Mouse (Mus musculus): ENCODE data around the gene Erbb4. TPM values are rescaled to one million over a fixed set of nuclear protein-coding genes. Genes with fewer than 3 reads are reported as not detected.

Erbb4 gene
- polyA plus RNA-seq, 1 experiment from 2014 or later = 15.6 TPM

- Histone ChIP-seq H3K4me3 (replicated peaks; ENCODE audit: low read length) (peak overlapping the region; percentile 78), H3K4me1 (replicated peaks; ENCODE audit: control insufficient read depth, insufficient read depth, low read length) (peaks cover 31% of the 10 kb centered on the region), H3K36me3 (ENCODE audit: control insufficient read depth, insufficient read depth) (no peaks in the 10 kb centered on the region), H3K27me3 (replicated peaks; ENCODE audit: control insufficient read depth, insufficient read depth, low read length) (peaks cover 22% of the 10 kb centered on the region), H3K4me2 (ENCODE audit: low read length) (peak overlapping the region; percentile 98), H3K27ac (ENCODE audit: low read length) (peak overlapping the region; percentile 74), H3K9ac (replicated peaks; ENCODE audit: low read depth, low read length) (peak overlapping the region; percentile 77), H3K9me3 (ENCODE audit: control insufficient read depth, low read length) (no peaks in the 10 kb centered on the region)
- WGBS = under 1% methylated on average over 35 of the region's 35 CpGs
- peak; percentile 49 for ATAC-seq
Measured at GRCm38 (mm10) chr1:69106937-69107461, 860 bp downstream of the Erbb4 start.

GRCm38 (mm10) chr1:69106322-69106761 lies 1.5 kb downstream of the Erbb4 start:
- no peaks in the 10 kb centered on the region for H3K9me3 ChIP-seq (ENCODE audit: control insufficient read depth, low read length)
- peaks cover 31% of the 10 kb centered on the region for H3K4me1 ChIP-seq (replicated peaks; ENCODE audit: control insufficient read depth, insufficient read depth, low read length)
- peak overlapping the region; percentile 78 for H3K4me3 ChIP-seq (replicated peaks; ENCODE audit: low read length)
- no peak for ATAC-seq
- peaks cover 22% of the 10 kb centered on the region for H3K27me3 ChIP-seq (replicated peaks; ENCODE audit: control insufficient read depth, insufficient read depth, low read length)
- H3K27ac ChIP-seq (ENCODE audit: low read length) = peak overlapping the region; percentile 66
- peak overlapping the region; percentile 77 for H3K9ac ChIP-seq (replicated peaks; ENCODE audit: low read depth, low read length)
- WGBS = under 1% methylated on average over 24 of the region's 24 CpGs
- H3K4me2 ChIP-seq (ENCODE audit: low read length) = peak overlapping the region; percentile 98
- H3K36me3 ChIP-seq (ENCODE audit: control insufficient read depth, insufficient read depth) = no peaks in the 10 kb centered on the region

GRCm38 (mm10) chr1:69105493-69106321 lies 2.2 kb downstream of the Erbb4 start:
- ATAC-seq = peak; percentile 21; the same call in 1 of the 2 replicates
- WGBS = under 1% methylated on average over 29 of the region's 29 CpGs
- H3K9me3 ChIP-seq (ENCODE audit: control insufficient read depth, low read length) = no peaks in the 10 kb centered on the region
- H3K4me2 ChIP-seq (ENCODE audit: low read length) = peak overlapping the region; percentile 98
- H3K27ac ChIP-seq (ENCODE audit: low read length) = peak overlapping the region; percentile 66
- H3K27me3 ChIP-seq (replicated peaks; ENCODE audit: control insufficient read depth, insufficient read depth, low read length) = peaks cover 22% of the 10 kb centered on the region
- peaks cover 31% of the 10 kb centered on the region for H3K4me1 ChIP-seq (replicated peaks; ENCODE audit: control insufficient read depth, insufficient read depth, low read length)
- peak overlapping the region; percentile 78 for H3K4me3 ChIP-seq (replicated peaks; ENCODE audit: low read length)
- peak overlapping the region; percentile 77 for H3K9ac ChIP-seq (replicated peaks; ENCODE audit: low read depth, low read length)
- no peaks in the 10 kb centered on the region for H3K36me3 ChIP-seq (ENCODE audit: control insufficient read depth, insufficient read depth)

DNA sequence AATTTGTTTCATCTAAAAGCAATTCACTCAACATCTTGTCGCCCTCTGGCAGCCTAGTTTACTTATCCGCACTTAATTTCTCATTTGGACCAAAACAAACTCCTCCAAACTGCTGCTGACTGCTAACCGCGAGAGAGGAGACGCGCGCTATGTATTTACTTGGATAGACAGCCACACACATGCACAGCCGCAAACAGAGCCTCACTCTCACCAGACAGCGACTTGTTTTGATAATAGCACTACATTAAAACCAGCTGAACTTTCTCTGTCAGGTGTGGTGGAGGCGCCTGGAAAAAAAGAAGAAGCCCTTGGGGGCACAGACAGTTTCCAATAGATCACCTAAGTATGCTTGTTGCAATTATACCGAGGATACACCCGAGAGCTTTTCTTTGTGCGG lies 2.8 kb downstream of the Erbb4 start:
- under 1% methylated on average over 13 of the region's 13 CpGs for WGBS
- peaks cover 22% of the 10 kb centered on the region for H3K27me3 ChIP-seq (replicated peaks; ENCODE audit: control insufficient read depth, insufficient read depth, low read length)
- no peaks in the 10 kb centered on the region for H3K9me3 ChIP-seq (ENCODE audit: control insufficient read depth, low read length)
- peak overlapping the region; percentile 98 for H3K4me2 ChIP-seq (ENCODE audit: low read length)
- H3K27ac ChIP-seq (ENCODE audit: low read length) = peak overlapping the region; percentile 63
- ATAC-seq = no peak
- peak overlapping the region; percentile 77 for H3K9ac ChIP-seq (replicated peaks; ENCODE audit: low read depth, low read length)
- H3K4me1 ChIP-seq (replicated peaks; ENCODE audit: control insufficient read depth, insufficient read depth, low read length) = peaks cover 31% of the 10 kb centered on the region
- peak overlapping the region; percentile 78 for H3K4me3 ChIP-seq (replicated peaks; ENCODE audit: low read length)
- no peaks in the 10 kb centered on the region for H3K36me3 ChIP-seq (ENCODE audit: control insufficient read depth, insufficient read depth)

DNA sequence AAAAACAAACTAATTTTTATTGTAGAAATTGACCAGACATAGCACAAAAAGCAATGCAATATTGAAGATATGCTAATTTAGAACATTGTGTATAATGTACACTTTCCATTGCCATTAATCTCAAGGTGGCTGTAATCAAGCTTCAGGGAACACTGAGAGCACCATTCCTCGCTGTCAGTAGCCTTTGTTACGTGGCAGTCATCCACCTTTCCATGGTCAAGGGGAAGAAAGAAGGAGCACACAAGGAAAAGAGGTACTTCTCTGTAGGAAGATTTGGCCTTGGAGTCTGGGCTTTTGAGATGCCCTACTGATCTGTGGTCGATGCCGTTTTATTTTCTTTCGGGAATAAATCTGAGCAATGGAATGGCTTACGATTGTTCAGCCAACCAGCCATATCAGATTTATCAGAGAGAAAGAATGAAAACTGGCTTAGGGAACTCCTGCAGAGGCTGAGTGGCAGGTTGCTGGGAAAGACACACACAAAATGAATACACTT lies 4.6 kb downstream of the Erbb4 start:
- peak overlapping the region; percentile 13; the same call in 1 of the 2 replicates for H3K4me3 ChIP-seq (replicated peaks; ENCODE audit: low read length)
- H3K27me3 ChIP-seq (replicated peaks; ENCODE audit: control insufficient read depth, insufficient read depth, low read length) = peaks cover 15% of the 10 kb centered on the region
- WGBS = 64% methylated on average over 6 of the region's 6 CpGs
- no peak overlapping the region for H3K9ac ChIP-seq (replicated peaks; ENCODE audit: low read depth, low read length)
- no peaks in the 10 kb centered on the region for H3K9me3 ChIP-seq (ENCODE audit: control insufficient read depth, low read length)
- H3K36me3 ChIP-seq (ENCODE audit: control insufficient read depth, insufficient read depth) = no peaks in the 10 kb centered on the region
- no peak for ATAC-seq
- no peak overlapping the region for H3K27ac ChIP-seq (ENCODE audit: low read length)
- H3K4me2 ChIP-seq (ENCODE audit: low read length) = peak overlapping the region; percentile 30
- peaks cover 28% of the 10 kb centered on the region for H3K4me1 ChIP-seq (replicated peaks; ENCODE audit: control insufficient read depth, insufficient read depth, low read length)

DNA sequence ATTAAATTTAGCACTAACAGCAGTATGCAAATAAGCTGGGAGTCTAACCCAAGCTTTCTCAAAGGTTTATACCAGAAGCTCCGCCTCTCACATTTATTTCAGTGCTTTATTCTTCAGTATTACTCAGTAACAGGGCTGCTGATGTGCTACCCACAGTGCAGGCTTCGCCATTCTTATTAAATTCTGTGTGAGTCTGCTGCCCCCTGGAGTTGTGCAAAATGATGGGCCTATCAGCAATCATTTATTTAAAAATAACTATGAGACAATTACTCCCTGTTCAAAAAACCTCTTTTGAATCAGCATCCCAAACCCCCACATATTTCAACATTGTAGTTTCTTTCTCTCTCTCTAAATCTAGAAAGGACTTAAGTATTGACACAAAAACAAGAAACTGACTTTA lies 6.2 kb downstream of the Erbb4 start:
- Histone ChIP-seq H3K9me3 (ENCODE audit: control insufficient read depth, low read length) (no peaks in the 10 kb centered on the region), H3K4me3 (replicated peaks; ENCODE audit: low read length) (no peak overlapping the region), H3K9ac (replicated peaks; ENCODE audit: low read depth, low read length) (no peak overlapping the region), H3K4me2 (ENCODE audit: low read length) (no peak overlapping the region), H3K27me3 (replicated peaks; ENCODE audit: control insufficient read depth, insufficient read depth, low read length) (peaks cover 15% of the 10 kb centered on the region), H3K4me1 (replicated peaks; ENCODE audit: control insufficient read depth, insufficient read depth, low read length) (peaks cover 19% of the 10 kb centered on the region), H3K27ac (ENCODE audit: low read length) (no peak overlapping the region), H3K36me3 (ENCODE audit: control insufficient read depth, insufficient read depth) (no peaks in the 10 kb centered on the region)
- WGBS = 71% methylated on average over 2 of the region's 2 CpGs
- no peak for ATAC-seq

DNA sequence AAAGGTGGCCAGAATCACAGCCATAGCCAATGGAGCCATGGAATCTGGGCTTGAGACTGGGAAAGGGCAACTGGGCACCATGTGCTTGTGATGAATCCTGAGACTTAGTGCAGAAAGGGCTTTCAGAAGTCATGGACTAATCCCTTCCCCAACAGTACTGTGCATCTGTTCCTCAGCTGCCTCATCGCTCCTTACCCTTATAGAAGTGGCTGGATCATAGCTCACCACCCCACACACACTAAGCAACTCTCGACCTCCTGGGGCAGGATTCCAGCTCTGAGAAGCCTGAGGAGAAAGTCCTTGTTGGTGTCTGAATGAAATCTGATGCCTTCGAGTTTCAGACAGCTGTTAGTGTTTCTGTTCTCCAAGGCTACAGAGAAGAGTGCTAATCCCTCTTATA lies 14.8 kb downstream of the Erbb4 start:
- WGBS = 33% methylated on average over 3 of the region's 3 CpGs
- no peak overlapping the region for H3K9ac ChIP-seq (replicated peaks; ENCODE audit: low read depth, low read length)
- H3K27me3 ChIP-seq (replicated peaks; ENCODE audit: control insufficient read depth, insufficient read depth, low read length) = no peaks in the 10 kb centered on the region
- no peak overlapping the region for H3K27ac ChIP-seq (ENCODE audit: low read length)
- H3K4me2 ChIP-seq (ENCODE audit: low read length) = no peak overlapping the region
- no peaks in the 10 kb centered on the region for H3K4me1 ChIP-seq (replicated peaks; ENCODE audit: control insufficient read depth, insufficient read depth, low read length)
- no peaks in the 10 kb centered on the region for H3K9me3 ChIP-seq (ENCODE audit: control insufficient read depth, low read length)
- H3K36me3 ChIP-seq (ENCODE audit: control insufficient read depth, insufficient read depth) = no peaks in the 10 kb centered on the region
- no peak for ATAC-seq
- no peak overlapping the region for H3K4me3 ChIP-seq (replicated peaks; ENCODE audit: low read length)

- Histone ChIP-seq H3K36me3 (ENCODE audit: control insufficient read depth, insufficient read depth) (no peaks in the 10 kb centered on the region), H3K4me1 (replicated peaks; ENCODE audit: control insufficient read depth, insufficient read depth, low read length) (peaks cover 3% of the 10 kb centered on the region; the same call in 1 of the 2 replicates), H3K27ac (ENCODE audit: low read length) (no peak overlapping the region), H3K9ac (replicated peaks; ENCODE audit: low read depth, low read length) (no peak overlapping the region), H3K27me3 (replicated peaks; ENCODE audit: control insufficient read depth, insufficient read depth, low read length) (no peaks in the 10 kb centered on the region), H3K9me3 (ENCODE audit: control insufficient read depth, low read length) (no peaks in the 10 kb centered on the region), H3K4me2 (ENCODE audit: low read length) (no peak overlapping the region), H3K4me3 (replicated peaks; ENCODE audit: low read length) (no peak overlapping the region)
- 92% methylated on average over 1 of the region's 1 CpGs for whole genome bisulfite sequencing
- ATAC-seq = no peak
Measured at GRCm38 (mm10) chr1:69089331-69089730, 18.5 kb downstream of the Erbb4 start.

DNA sequence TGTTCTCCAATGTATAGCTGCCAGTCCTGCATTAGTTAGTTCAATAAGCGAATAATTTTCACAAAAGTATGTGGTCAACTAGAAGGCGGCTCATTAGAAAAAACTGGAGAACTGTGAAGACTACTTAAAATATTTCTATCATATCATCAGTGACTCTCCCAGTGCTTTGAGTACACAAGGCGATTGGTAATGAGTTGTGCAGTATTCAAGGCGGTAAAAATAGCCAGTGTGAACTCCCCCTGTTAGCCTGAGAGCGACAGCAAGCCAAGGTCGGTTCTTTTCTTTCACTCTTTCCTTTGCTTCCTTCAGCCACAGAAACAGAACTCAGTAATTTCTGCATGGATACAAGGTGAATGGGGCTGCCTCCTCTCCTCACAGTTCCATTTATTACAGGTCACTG lies 22.1 kb downstream of the Erbb4 start:
- H3K4me1 ChIP-seq (replicated peaks; ENCODE audit: control insufficient read depth, insufficient read depth, low read length) = peaks cover 3% of the 10 kb centered on the region; the same call in 1 of the 2 replicates
- H3K36me3 ChIP-seq (ENCODE audit: control insufficient read depth, insufficient read depth) = no peaks in the 10 kb centered on the region
- no peak overlapping the region for H3K27ac ChIP-seq (ENCODE audit: low read length)
- no peak overlapping the region for H3K4me3 ChIP-seq (replicated peaks; ENCODE audit: low read length)
- no peak for ATAC-seq
- H3K27me3 ChIP-seq (replicated peaks; ENCODE audit: control insufficient read depth, insufficient read depth, low read length) = no peaks in the 10 kb centered on the region
- 64% methylated on average over 6 of the region's 6 CpGs for WGBS
- H3K9me3 ChIP-seq (ENCODE audit: control insufficient read depth, low read length) = no peaks in the 10 kb centered on the region
- H3K9ac ChIP-seq (replicated peaks; ENCODE audit: low read depth, low read length) = no peak overlapping the region
- H3K4me2 ChIP-seq (ENCODE audit: low read length) = no peak overlapping the region
